Mouse (Mus musculus) hindbrain, embryonic 12.5 days (tissue): ENCODE measurements around the gene Ecm1. TPM values are rescaled to one million over a fixed set of nuclear protein-coding genes. Genes with fewer than 3 reads are reported as not detected.
"Not testable (repeated sequence)": the region's sequence is repeated elsewhere in the genome, so short reads cannot be mapped to it uniquely, and the experiment has no call there.

ENCODE experiments used
- ATAC-seq: fragments of 200-750 bp; cut with Nextera tagmentation; 2 replicates; pipeline ENCODE4 v1.8.0; 2017; ENCODE audit warnings: moderate TSS enrichment; ENCODE audit not compliant: low FRiP score
- H3K27ac ChIP-seq: fragments of 300-500 bp; sonication (generic); 2 replicates; pipeline ENCODE4 v1.5.1; 2016; ENCODE audit warnings: mild to moderate bottlenecking
- H3K27me3 ChIP-seq: fragments of 300-500 bp; sonication (generic); 2 replicates; pipeline ENCODE4 v1.6.1; 2016; ENCODE audit warnings: mild to moderate bottlenecking
- H3K36me3 ChIP-seq: fragments of 300-500 bp; sonication (generic); 2 replicates; pipeline ENCODE4 v1.6.1; 2016; ENCODE audit warnings: mild to moderate bottlenecking
- H3K4me1 ChIP-seq: fragments of 300-500 bp; sonication (generic); 2 replicates; pipeline ENCODE4 v1.6.1; 2016
- H3K4me2 ChIP-seq: fragments of 300-500 bp; sonication (generic); replicated peaks from 2 replicates; pipeline ENCODE4 v1.6.1; 2016; ENCODE audit warnings: mild to moderate bottlenecking
- H3K4me3 ChIP-seq: fragments of 300-500 bp; sonication (generic); 2 replicates; pipeline ENCODE4 v1.5.1; 2016; ENCODE audit warnings: mild to moderate bottlenecking
- H3K9ac ChIP-seq: fragments of 300-500 bp; sonication (generic); 2 replicates; pipeline ENCODE4 v1.6.1; 2016; ENCODE audit warnings: mild to moderate bottlenecking, moderate library complexity
- H3K9me3 ChIP-seq: fragments of 300-500 bp; sonication (generic); replicated peaks from 2 replicates; pipeline ENCODE4 v1.6.1; 2016; ENCODE audit warnings: mild to moderate bottlenecking
- WGBS: fragments of 180-500 bp; shearing (Covaris S2); methylation state at CpG from one replicate; pipeline ENCODE4 v1.1.7; 2016; 5-methylcytosine and 5-hydroxymethylcytosine counted together
- polyA plus RNA-seq: library from polyadenylated mRNA; unstranded; fragments of >200 nt; fragmentation: Nextera tagmentation; extraction: Ambion mirVana; gene quantifications from 2 replicates; pipeline ENCODE4 v1.2.1, GENCODE M21; 2016

Gene Ecm1
- polyA plus RNA-seq, 1 experiment from 2014 or later = 13.2 TPM

GRCm38 (mm10) chr3:95695796-95696195, 43.6 kb downstream of the Ecm1 start:
- no peak overlapping the region for H3K4me3 ChIP-seq
- ATAC-seq = no peak
- no peaks in the 10 kb centered on the region for H3K27me3 ChIP-seq
- no peaks in the 10 kb centered on the region for H3K9me3 ChIP-seq
- H3K9ac ChIP-seq = no peak overlapping the region
- H3K27ac ChIP-seq = peak overlapping the region; percentile 25; the same call in 1 of the 2 replicates
- no peaks in the 10 kb centered on the region for H3K36me3 ChIP-seq
- peaks cover 19% of the 10 kb centered on the region for H3K4me1 ChIP-seq
- H3K4me2 ChIP-seq = no peak overlapping the region
- 24% methylated on average over 3 of the region's 3 CpGs for WGBS

- H3K9ac ChIP-seq = no peak overlapping the region
- H3K27ac ChIP-seq = no peak overlapping the region; the same call in 1 of the 2 replicates
- H3K36me3 ChIP-seq = no peaks in the 10 kb centered on the region
- 89% methylated on average over 11 of the region's 11 CpGs for WGBS
- no peaks in the 10 kb centered on the region for H3K27me3 ChIP-seq
- peaks cover 15% of the 10 kb centered on the region for H3K4me1 ChIP-seq
- no peak for ATAC-seq
- no peaks in the 10 kb centered on the region for H3K9me3 ChIP-seq
- no peak overlapping the region for H3K4me3 ChIP-seq
- H3K4me2 ChIP-seq = no peak overlapping the region
These were observed 44.3 kb downstream of the Ecm1 start for GRCm38 (mm10) chr3:95694808-95695703.

DNA sequence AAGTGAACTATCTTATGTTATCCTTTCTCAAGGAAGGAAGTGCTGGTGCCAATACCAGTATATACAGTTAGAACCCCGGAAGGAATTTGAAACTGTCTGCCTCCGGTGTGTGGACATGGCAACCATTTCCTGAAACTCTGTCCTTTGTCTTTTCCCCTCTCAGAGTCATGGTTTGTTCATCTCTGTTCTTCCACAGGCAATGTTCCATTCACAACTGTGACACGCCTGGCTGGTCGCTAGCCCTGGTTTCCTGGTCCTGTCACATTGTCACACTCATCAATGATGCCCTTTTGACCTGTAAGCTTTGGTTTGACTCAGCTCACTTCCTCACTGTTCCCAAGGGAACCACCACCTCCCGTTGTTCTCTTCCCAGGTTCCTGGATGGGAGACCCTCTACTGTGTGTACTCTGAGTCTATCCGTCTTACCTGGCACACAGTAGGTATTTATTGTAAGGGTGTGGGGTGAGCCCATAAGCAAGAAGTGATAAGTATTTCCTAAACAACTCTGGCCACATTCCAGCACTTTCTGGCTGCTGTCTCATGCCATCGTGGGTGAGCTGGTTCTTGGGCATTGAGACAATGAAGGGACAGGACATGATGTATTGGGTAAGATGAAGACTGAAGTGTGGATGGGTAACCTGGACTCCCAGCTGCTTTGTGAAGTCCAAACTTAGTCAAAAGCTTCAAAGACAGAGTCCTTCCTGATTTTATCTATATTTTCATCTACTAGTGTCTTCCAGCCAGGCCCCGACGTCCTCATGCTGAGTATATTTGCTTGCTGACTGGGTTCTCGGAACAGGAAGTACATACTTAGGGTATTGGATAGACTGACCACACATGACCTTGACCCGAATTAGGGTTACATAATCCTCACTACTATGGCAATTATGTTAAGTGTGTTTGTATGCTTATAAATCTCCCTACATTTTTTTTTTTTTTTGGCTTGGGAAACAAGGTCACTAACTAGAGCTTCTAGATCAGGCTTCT, 45.3 kb downstream of the Ecm1 start:
- H3K4me2 ChIP-seq = no peak overlapping the region
- no peaks in the 10 kb centered on the region; the same call in 1 of the 2 replicates for H3K27me3 ChIP-seq
- H3K9me3 ChIP-seq = no peaks in the 10 kb centered on the region
- no peak overlapping the region for H3K9ac ChIP-seq
- 54% methylated on average over 11 of the region's 11 CpGs for WGBS
- no peaks in the 10 kb centered on the region for H3K36me3 ChIP-seq
- H3K4me3 ChIP-seq = no peak overlapping the region
- H3K27ac ChIP-seq = no peak overlapping the region
- ATAC-seq = no peak
- H3K4me1 ChIP-seq = peaks cover 21% of the 10 kb centered on the region

DNA sequence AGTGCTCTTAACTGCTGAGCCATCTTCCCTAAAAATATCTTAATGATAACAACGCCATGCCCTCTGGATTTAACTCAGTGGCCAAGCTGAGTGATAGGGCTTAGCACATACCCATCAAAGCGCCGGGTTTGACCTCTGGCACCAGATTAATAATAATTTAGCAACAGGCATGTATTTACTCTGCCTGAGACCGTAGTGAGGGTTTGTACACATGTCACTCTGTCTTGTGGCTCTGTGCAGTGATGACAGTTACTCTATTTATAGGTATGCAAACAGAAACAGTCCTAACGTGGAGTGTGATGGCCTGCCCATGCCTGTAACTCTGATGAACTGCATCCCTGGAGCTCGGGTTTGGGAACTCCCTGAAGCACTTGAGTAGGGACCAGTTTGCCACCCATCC, 46.7 kb downstream of the Ecm1 start:
- ATAC-seq = no peak
- Histone ChIP-seq H3K4me3 (no peak overlapping the region), H3K27ac (no peak overlapping the region), H3K4me2 (no peak overlapping the region), H3K4me1 (peaks cover 27% of the 10 kb centered on the region), H3K9me3 (no peaks in the 10 kb centered on the region), H3K36me3 (no peaks in the 10 kb centered on the region), H3K9ac (no peak overlapping the region), H3K27me3 (no peaks in the 10 kb centered on the region; the same call in 1 of the 2 replicates)
- 82% methylated on average over 6 of the region's 6 CpGs for WGBS

GRCm38 (mm10) chr3:95690552-95690951, 48.8 kb downstream of the Ecm1 start:
- ATAC-seq, H3K4me3 ChIP-seq, H3K9me3 ChIP-seq, H3K9ac ChIP-seq, H3K36me3 ChIP-seq, H3K27ac ChIP-seq, H3K4me2 ChIP-seq: not testable (repeated sequence)
- Histone ChIP-seq H3K27me3 (peaks cover 18% of the 10 kb centered on the region), H3K4me1 (peaks cover 30% of the 10 kb centered on the region)
- 91% methylated on average over 2 of the region's 2 CpGs for WGBS

DNA sequence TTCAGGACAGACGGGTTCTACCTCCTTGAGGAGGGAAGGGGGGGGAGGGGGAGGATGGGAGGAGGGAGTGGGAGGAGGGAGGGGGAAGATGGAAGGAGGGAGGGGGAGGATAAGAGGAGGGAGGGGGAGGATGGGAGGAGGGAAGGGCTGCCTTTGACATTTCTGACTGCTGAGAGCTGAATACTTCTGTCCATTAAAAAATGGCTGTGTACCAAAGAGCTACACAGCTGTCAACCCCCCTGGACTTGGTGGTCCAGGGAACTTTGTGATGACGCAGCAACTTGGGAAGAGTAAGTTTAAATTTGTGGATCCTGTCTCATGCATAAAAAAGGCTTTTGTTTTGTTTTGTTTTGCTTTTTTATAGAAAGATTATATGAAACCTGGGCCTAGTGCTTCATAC, 49.4 kb downstream of the Ecm1 start:
- Histone ChIP-seq H3K27ac (no peak overlapping the region), H3K27me3 (peaks cover 21% of the 10 kb centered on the region), H3K9ac (no peak overlapping the region), H3K9me3 (no peaks in the 10 kb centered on the region), H3K4me2 (no peak overlapping the region), H3K36me3 (no peaks in the 10 kb centered on the region), H3K4me1 (peaks cover 28% of the 10 kb centered on the region), H3K4me3 (no peak overlapping the region)
- WGBS = 39% methylated on average over 2 of the region's 2 CpGs
- no peak for ATAC-seq

- Histone ChIP-seq H3K4me3 (no peak overlapping the region), H3K36me3 (no peaks in the 10 kb centered on the region), H3K4me1 (peaks cover 28% of the 10 kb centered on the region), H3K9me3 (no peaks in the 10 kb centered on the region), H3K9ac (no peak overlapping the region), H3K4me2 (no peak overlapping the region; the same call in 1 of the 2 replicates), H3K27ac (no peak overlapping the region), H3K27me3 (peaks cover 21% of the 10 kb centered on the region)
- no peak for ATAC-seq
- WGBS = 38% methylated on average over 11 of the region's 11 CpGs
These were observed 50.0 kb downstream of the Ecm1 start for GRCm38 (mm10) chr3:95689171-95689915.

GRCm38 (mm10) chr3:95687524-95688421, 51.6 kb downstream of the Ecm1 start, which contains the start of gene Adamtsl4:
Adamtsl4 (minus strand) TSS chr3:95687917.
- peak within 1 kb of the TSS; percentile 70 for H3K4me2 ChIP-seq
- no peaks in the 10 kb centered on the region for H3K9me3 ChIP-seq
- peak within 1 kb of the TSS; percentile 34 for H3K4me3 ChIP-seq
- peaks cover 28% of the 10 kb centered on the region for H3K4me1 ChIP-seq
- H3K9ac ChIP-seq = peak within 1 kb of the TSS; percentile 52
- ATAC-seq = peak; percentile 70
- WGBS = 5% methylated on average over 48 of the region's 50 CpGs
- no peak within 1 kb of the TSS for H3K27ac ChIP-seq
- peaks cover 21% of the 10 kb centered on the region for H3K27me3 ChIP-seq
- no peaks in the 10 kb centered on the region for H3K36me3 ChIP-seq

GRCm38 (mm10) chr3:95687168-95687523, 52.2 kb downstream of the Ecm1 start:
- Histone ChIP-seq H3K27me3 (peaks cover 21% of the 10 kb centered on the region), H3K4me3 (peak overlapping the region; percentile 34), H3K36me3 (no peaks in the 10 kb centered on the region), H3K4me1 (peaks cover 29% of the 10 kb centered on the region), H3K27ac (no peak overlapping the region), H3K4me2 (peak overlapping the region; percentile 70), H3K9ac (0 out of 2 replicates have a peak overlapping the region, but pooled peaks have one; percentile 52), H3K9me3 (no peaks in the 10 kb centered on the region)
- ATAC-seq = peak; percentile 23; the same call in 1 of the 2 replicates
- WGBS = 7% methylated on average over 4 of the region's 4 CpGs

- peaks cover 34% of the 10 kb centered on the region for H3K4me1 ChIP-seq
- H3K27ac ChIP-seq = no peak overlapping the region
- H3K27me3 ChIP-seq = peaks cover 21% of the 10 kb centered on the region
- H3K4me2 ChIP-seq = no peak overlapping the region
- peak overlapping the region; percentile 42; the same call in 1 of the 2 replicates for H3K9ac ChIP-seq
- ATAC-seq = 0 out of 2 replicates have a peak, but pooled peaks have one; percentile 23
- 44% methylated on average over 10 of the region's 10 CpGs for WGBS
- 0 out of 2 replicates have a peak overlapping the region, but pooled peaks have one; percentile 34 for H3K4me3 ChIP-seq
- H3K9me3 ChIP-seq = no peaks in the 10 kb centered on the region
- H3K36me3 ChIP-seq = no peaks in the 10 kb centered on the region
These were observed 52.7 kb downstream of the Ecm1 start for GRCm38 (mm10) chr3:95686492-95687167.
